Mouse (Mus musculus) forebrain, embryonic 11.5 days (tissue): ENCODE data around the gene Ptpn3. TPM values are rescaled to one million over a fixed set of nuclear protein-coding genes. Genes with fewer than 3 reads are reported as not detected.

Experiments used
- polyA plus RNA-seq: library from polyadenylated mRNA; unstranded; fragments of >200 nt; fragmentation: Nextera tagmentation; extraction: Ambion mirVana; gene quantifications from 2 replicates; pipeline ENCODE4 v1.2.1, GENCODE M21; 2014

Ptpn3 gene
- polyA plus RNA-seq, 1 experiment from 2014 or later = 0.81 TPM

Other genes starting within 250 kb of the Ptpn3 start
- gene Epb41l4b, start 158.4 kb downstream of the Ptpn3 start, polyA plus RNA-seq = 0.57 and 0.75 TPM in 2 replicates
- gene Palm2, start 132.4 kb upstream of the Ptpn3 start, polyA plus RNA-seq = 3.4 and 3.5 TPM in 2 replicates